Mouse (Mus musculus) liver, postnatal 0 days (tissue): ENCODE data around the gene Clcf1.

Experiments
- CTCF ChIP-seq: sonication (generic); IDR thresholded peaks from 2 replicates; pipeline ENCODE4 v1.5.1; 2016; ENCODE audit warnings: antibody characterized with exemption, low read depth
- EP300 ChIP-seq: IDR thresholded peaks from 2 replicates; pipeline ENCODE4 v1.6.1; 2016; ENCODE audit warnings: antibody characterized with exemption, low read depth, mild to moderate bottlenecking

DNA sequence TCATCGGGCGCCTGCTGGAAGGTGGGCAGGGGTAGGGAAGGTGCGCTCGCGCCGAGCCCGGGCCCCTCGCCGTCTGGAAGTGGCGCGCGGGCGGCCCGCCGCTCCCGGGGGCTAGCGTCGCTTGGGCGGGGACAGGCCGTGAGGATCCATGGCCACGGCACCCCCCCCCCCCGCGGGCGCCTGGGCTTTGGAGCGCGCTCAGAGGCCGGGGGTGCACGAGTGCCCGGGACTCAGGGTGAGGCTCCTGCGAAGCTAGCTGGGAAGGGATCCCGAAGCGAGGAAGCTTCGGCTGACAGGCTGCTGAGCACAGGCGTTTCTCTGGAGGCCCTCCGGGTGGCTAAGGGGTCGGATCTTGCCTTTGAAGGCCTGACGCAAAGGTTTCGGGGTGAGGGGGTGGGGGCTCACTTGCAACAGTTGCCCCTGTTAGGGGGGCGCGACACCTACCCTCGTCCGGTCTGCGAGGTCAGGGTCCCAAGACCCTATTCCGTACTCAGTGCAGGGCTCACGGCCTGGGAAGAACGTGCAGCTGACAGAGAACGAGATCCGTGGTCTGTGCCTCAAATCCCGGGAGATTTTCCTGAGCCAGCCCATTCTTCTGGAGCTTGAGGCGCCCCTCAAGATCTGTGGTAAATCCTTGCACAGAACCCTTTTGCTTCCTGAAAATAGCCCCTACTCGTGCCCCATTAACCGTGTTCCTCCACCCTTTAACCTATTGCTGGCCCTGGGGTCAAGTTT, 21.6 kb upstream of the Clcf1 start:
- TF ChIP-seq CTCF (no peak), EP300 (no peak)
